Mouse (Mus musculus): ENCODE measurements around the gene Poc1b. TPM values are rescaled to one million over a fixed set of nuclear protein-coding genes. Genes with fewer than 3 reads are reported as not detected.

Gene Poc1b
- polyA plus RNA-seq, 1 experiment = 11.4 TPM

DNA sequence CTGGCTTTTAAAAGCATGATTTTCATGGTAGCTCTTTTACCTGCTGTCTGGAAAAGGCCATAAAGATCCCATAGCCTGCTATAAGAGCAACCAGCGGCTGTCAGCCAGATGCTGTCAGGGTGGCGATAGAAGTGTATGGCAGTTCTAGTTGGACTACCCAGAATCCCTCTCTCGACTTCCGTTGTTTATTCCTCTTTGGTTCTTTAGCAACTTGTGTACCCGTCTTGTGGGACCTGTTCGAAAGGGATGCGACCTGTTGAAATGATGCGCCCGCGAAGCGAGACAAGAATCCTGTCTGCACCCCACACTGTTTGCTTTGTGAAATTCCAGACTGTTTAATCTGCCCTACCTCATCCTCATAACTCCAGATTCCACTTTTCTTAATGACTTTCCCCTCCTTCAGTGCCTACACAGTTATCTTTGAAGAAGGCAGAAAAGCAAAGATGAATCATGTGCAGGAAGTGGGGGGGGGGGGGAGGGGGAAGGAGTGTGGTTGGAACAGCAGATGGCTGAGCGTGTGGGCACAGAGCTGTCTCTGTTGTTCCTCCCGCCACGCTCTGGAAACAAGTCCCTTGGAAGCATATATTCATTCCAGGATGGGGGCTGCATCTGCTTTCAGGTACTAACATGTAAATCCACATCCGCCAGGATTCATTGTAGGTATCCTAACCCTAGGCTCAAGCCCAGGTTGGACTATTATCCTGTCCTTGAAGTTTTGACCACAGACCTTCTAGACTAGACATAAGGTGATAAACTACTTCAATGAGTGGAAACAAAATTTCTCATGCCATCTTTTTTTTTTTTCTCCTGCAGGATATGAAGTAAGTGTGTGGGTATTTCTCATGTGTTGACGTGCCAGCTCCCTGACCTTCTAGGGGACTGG lies 135.2 kb downstream of the Poc1b start:
- DNase-seq = peak; percentile 73
- 11% methylated on average over 16 of the region's 16 CpGs for WGBS
- Histone ChIP-seq H3K27me3 (ENCODE audit: control insufficient read depth, insufficient read depth, low read length) (no peaks in the 10 kb centered on the region), H3K4me1 (replicated peaks; ENCODE audit: control insufficient read depth, insufficient read depth, low read length) (peaks cover 20% of the 10 kb centered on the region), H3K36me3 (ENCODE audit: control insufficient read depth, insufficient read depth, low read length) (no peaks in the 10 kb centered on the region), H3K4me3 (ENCODE audit: control insufficient read depth, insufficient read depth, low read length) (peak overlapping the region; percentile 44), H3K27ac (ENCODE audit: control insufficient read depth, insufficient read depth, low read length) (peak overlapping the region; percentile 100)
- TF ChIP-seq POLR2A (IDR thresholded peaks at IDR 0.05; ENCODE audit: control insufficient read depth, extremely low read depth, insufficient read depth, low read length, poor library complexity) (no peak), CTCF (IDR thresholded peaks at IDR 0.05; ENCODE audit: borderline replicate concordance, control insufficient read depth, extremely low read depth, insufficient read depth, low read length, poor library complexity) (no peak)

DNA sequence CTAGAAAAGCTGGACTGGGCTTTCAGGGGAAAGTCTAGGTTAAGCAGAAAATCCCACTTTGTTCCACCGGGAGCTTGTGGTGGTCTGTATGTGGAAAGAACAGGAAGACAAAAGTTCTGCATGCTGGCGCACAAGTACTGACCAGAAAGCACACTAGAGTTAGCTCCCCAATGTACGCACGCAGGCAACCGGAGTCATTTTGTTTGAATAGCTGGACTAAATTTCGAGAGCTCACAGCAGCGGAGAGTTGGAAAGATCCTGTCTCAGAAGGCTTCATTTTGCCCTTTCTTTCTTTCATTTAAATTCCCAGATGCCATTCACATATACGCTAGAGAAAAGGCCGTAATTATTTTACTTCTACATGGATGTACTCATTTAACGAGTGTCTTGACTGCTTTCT lies 135.9 kb downstream of the Poc1b start:
- Histone ChIP-seq H3K4me1 (replicated peaks; ENCODE audit: control insufficient read depth, insufficient read depth, low read length) (peaks cover 20% of the 10 kb centered on the region), H3K36me3 (ENCODE audit: control insufficient read depth, insufficient read depth, low read length) (no peaks in the 10 kb centered on the region), H3K27me3 (ENCODE audit: control insufficient read depth, insufficient read depth, low read length) (no peaks in the 10 kb centered on the region), H3K4me3 (ENCODE audit: control insufficient read depth, insufficient read depth, low read length) (no peak overlapping the region), H3K27ac (ENCODE audit: control insufficient read depth, insufficient read depth, low read length) (peak overlapping the region; percentile 100)
- TF ChIP-seq POLR2A (IDR thresholded peaks at IDR 0.05; ENCODE audit: control insufficient read depth, extremely low read depth, insufficient read depth, low read length, poor library complexity) (no peak), CTCF (IDR thresholded peaks at IDR 0.05; ENCODE audit: borderline replicate concordance, control insufficient read depth, extremely low read depth, insufficient read depth, low read length, poor library complexity) (no peak)
- no peak for DNase-seq
- WGBS = 87% methylated on average over 10 of the region's 10 CpGs

- TF ChIP-seq POLR2A (IDR thresholded peaks at IDR 0.05; ENCODE audit: control insufficient read depth, extremely low read depth, insufficient read depth, low read length, poor library complexity) (no peak), CTCF (IDR thresholded peaks at IDR 0.05; ENCODE audit: borderline replicate concordance, control insufficient read depth, extremely low read depth, insufficient read depth, low read length, poor library complexity) (no peak)
- no peaks in the 10 kb centered on the region for H3K36me3 ChIP-seq (ENCODE audit: control insufficient read depth, insufficient read depth, low read length)
- DNase-seq = no peak
- no peak overlapping the region for H3K27ac ChIP-seq (ENCODE audit: control insufficient read depth, insufficient read depth, low read length)
- no peak overlapping the region for H3K4me3 ChIP-seq (ENCODE audit: control insufficient read depth, insufficient read depth, low read length)
- no peaks in the 10 kb centered on the region for H3K27me3 ChIP-seq (ENCODE audit: control insufficient read depth, insufficient read depth, low read length)
- peaks cover 20% of the 10 kb centered on the region for H3K4me1 ChIP-seq (replicated peaks; ENCODE audit: control insufficient read depth, insufficient read depth, low read length)
- 87% methylated on average over 5 of the region's 5 CpGs for WGBS
Measured at GRCm38 (mm10) chr10:99243907-99244489, 137.2 kb downstream of the Poc1b start.

GRCm38 (mm10) chr10:99244655-99245260 lies 137.9 kb downstream of the Poc1b start:
- H3K27ac ChIP-seq (ENCODE audit: control insufficient read depth, insufficient read depth, low read length) = peak overlapping the region; percentile 82
- no peaks in the 10 kb centered on the region for H3K27me3 ChIP-seq (ENCODE audit: control insufficient read depth, insufficient read depth, low read length)
- DNase-seq = no peak
- peaks cover 20% of the 10 kb centered on the region for H3K4me1 ChIP-seq (replicated peaks; ENCODE audit: control insufficient read depth, insufficient read depth, low read length)
- 43% methylated on average over 7 of the region's 7 CpGs for WGBS
- TF ChIP-seq CTCF (IDR thresholded peaks at IDR 0.05; ENCODE audit: borderline replicate concordance, control insufficient read depth, extremely low read depth, insufficient read depth, low read length, poor library complexity) (no peak), POLR2A (IDR thresholded peaks at IDR 0.05; ENCODE audit: control insufficient read depth, extremely low read depth, insufficient read depth, low read length, poor library complexity) (no peak)
- no peak overlapping the region for H3K4me3 ChIP-seq (ENCODE audit: control insufficient read depth, insufficient read depth, low read length)
- H3K36me3 ChIP-seq (ENCODE audit: control insufficient read depth, insufficient read depth, low read length) = no peaks in the 10 kb centered on the region

DNA sequence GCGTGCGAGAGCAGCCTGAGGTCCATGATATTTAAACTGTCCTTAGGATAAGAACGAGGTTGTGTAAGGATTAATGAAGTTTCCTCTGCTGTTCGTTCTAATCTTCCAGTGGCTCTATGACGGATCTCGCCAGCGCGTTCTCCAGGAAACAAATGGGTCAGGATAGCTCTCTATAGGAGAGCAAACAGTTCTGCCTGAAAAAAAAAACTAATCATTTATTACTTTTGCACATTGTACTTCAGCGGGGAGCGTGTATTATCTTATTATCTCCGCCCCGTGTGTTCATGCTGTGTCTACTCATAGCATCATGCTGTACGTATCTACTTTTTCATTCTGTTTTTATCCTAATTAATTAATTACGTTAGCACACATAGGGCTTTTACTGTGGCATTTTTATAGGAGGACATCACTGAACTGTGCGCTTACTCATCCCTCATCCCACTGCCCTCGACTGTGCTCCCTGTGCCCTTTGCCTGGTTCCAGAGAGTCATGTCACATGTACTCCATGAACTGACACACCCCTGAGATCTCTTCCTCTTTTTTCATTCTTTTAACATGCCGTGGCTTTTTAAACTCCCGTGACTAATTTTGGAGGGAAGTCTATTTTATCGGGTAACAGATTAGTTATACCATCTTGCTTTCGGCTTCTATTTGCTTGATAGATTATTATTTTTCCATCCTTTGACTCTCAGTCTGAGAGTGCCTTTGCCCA lies 140.1 kb downstream of the Poc1b start:
- H3K27me3 ChIP-seq (ENCODE audit: control insufficient read depth, insufficient read depth, low read length) = no peaks in the 10 kb centered on the region
- no peaks in the 10 kb centered on the region for H3K36me3 ChIP-seq (ENCODE audit: control insufficient read depth, insufficient read depth, low read length)
- DNase-seq = no peak
- 80% methylated on average over 20 of the region's 20 CpGs for WGBS
- peaks cover 14% of the 10 kb centered on the region for H3K4me1 ChIP-seq (replicated peaks; ENCODE audit: control insufficient read depth, insufficient read depth, low read length)
- no peak overlapping the region for H3K4me3 ChIP-seq (ENCODE audit: control insufficient read depth, insufficient read depth, low read length)
- no peak overlapping the region for H3K27ac ChIP-seq (ENCODE audit: control insufficient read depth, insufficient read depth, low read length)
- TF ChIP-seq POLR2A (IDR thresholded peaks at IDR 0.05; ENCODE audit: control insufficient read depth, extremely low read depth, insufficient read depth, low read length, poor library complexity) (no peak), CTCF (IDR thresholded peaks at IDR 0.05; ENCODE audit: borderline replicate concordance, control insufficient read depth, extremely low read depth, insufficient read depth, low read length, poor library complexity) (no peak)

Other genes with a start within 250 kb of the Poc1b start
- 12.0 and 12.5 TPM in 2 replicates for gene Atp2b1, start 192.6 kb upstream of the Poc1b start, polyA plus RNA-seq (2012; rRNA removed)
- gene Galnt4, start 1.1 kb downstream of the Poc1b start, polyA plus RNA-seq (2012; rRNA removed) = 4.2 and 4.6 TPM in 2 replicates
- gene Phxr2, start 19.3 kb downstream of the Poc1b start, polyA plus RNA-seq (2012; rRNA removed) = 0.57 and 0.74 TPM in 2 replicates
- gene Dusp6, start 156.2 kb downstream of the Poc1b start, polyA plus RNA-seq (2012; rRNA removed) = 43.9 and 46.1 TPM in 2 replicates

Measured in thymus, adult 2 months (tissue).